28 mouse cellular contexts compared by ENCODE assay signal in the genomic region with DNA sequence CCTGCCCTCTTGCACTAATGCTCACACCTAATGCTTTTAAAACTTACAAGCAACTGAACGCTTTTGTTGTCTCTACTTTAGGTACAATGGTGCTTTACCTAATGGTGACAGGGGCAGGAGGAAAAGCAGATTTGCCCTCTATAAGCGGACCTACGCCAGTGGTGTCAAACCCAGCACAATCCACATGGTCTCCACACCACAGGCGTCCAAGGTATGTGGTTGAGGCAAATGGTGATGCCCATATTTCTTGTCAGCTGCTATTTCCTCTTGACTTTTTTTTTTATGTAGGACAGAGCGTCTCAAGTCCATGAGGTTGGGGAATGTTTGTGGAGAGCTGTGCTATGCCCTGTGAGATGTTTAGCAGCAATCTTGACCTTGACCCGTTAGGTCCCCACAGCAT.
"Had no signal": no experiment of that assay in that cellular context is flagged by ENCODE, and none has a peak within 500 bp of the region (broad histone marks: within the 10 kb centered on the region; RNA-seq: fewer than 3 reads in every experiment).

No protein-coding gene starts in this region.

- H3K27me3 ChIP-seq: limb, embryonic 12.5 days; limb, embryonic 13.5 days; limb, embryonic 15.5 days; liver, embryonic 12.5 days; liver, embryonic 13.5 days; liver, embryonic 15.5 days; lung, embryonic 15.5 days; megakaryocyte, embryonic 14.5 days; midbrain, embryonic 12.5 days; midbrain, embryonic 13.5 days; midbrain, embryonic 15.5 days; neural tube, embryonic 12.5 days had no signal

- DNase-seq: left cerebral cortex, postnatal 4 days; liver; liver, embryonic 13.5 days; liver, postnatal 0 days; lung, adult 18-20 months; lung, adult 2 months; lung, postnatal 10 days; lung, postnatal 14 days; lung, postnatal 36 days; lung, postnatal 4 days; midbrain, embryonic 14.5 days had no signal

- H3K36me3 ChIP-seq: limb, embryonic 15.5 days; liver, embryonic 12.5 days; liver, embryonic 13.5 days; liver, embryonic 15.5 days; lung, embryonic 15.5 days; midbrain, embryonic 12.5 days; midbrain, embryonic 13.5 days; midbrain, embryonic 15.5 days; neural tube, embryonic 12.5 days had no signal

- H3K4me2 ChIP-seq: limb, embryonic 12.5 days; limb, embryonic 13.5 days; limb, embryonic 15.5 days; liver, embryonic 11.5 days; liver, embryonic 12.5 days; liver, embryonic 13.5 days; liver, embryonic 15.5 days; lung, embryonic 14.5 days; lung, embryonic 15.5 days; midbrain, embryonic 11.5 days; midbrain, embryonic 12.5 days; midbrain, embryonic 13.5 days; midbrain, embryonic 15.5 days; neural tube, embryonic 12.5 days had no signal

- H3K4me3 ChIP-seq: left cerebral cortex, adult 2 months; limb, embryonic 10.5 days; limb, embryonic 12.5 days; limb, embryonic 13.5 days; limb, embryonic 15.5 days; liver, embryonic 12.5 days; liver, embryonic 13.5 days; liver, embryonic 15.5 days; lung, embryonic 15.5 days; megakaryocyte, embryonic 14.5 days; midbrain, embryonic 10.5 days; midbrain, embryonic 12.5 days; midbrain, embryonic 13.5 days; midbrain, embryonic 15.5 days; neural tube, embryonic 12.5 days had no signal
